Mouse (Mus musculus) intestine, postnatal 0 days (tissue): ENCODE measurements at regions not wholly inside any gene's neighbourhood (a gene's known extent, or its start where the extent isn't known, plus 50 kb on each side); places are given as distances from the start of the nearest gene placed in this dataset.
A peak's percentile ranks its signal among the peaks of the same experiment; 100 is the strongest.

Experiments
- ATAC-seq: fragments of 200-750 bp; cut with Nextera tagmentation; 2 replicates; pipeline ENCODE4 v1.8.0; 2017; ENCODE audit warnings: mild to moderate bottlenecking, moderate TSS enrichment, moderate library complexity
- H3K27ac ChIP-seq: fragments of 300-500 bp; sonication (generic); 2 replicates; pipeline ENCODE4 v1.5.1; 2014; ENCODE audit warnings: mild to moderate bottlenecking, low read depth, low read length, moderate library complexity
- H3K27me3 ChIP-seq: fragments of 300-500 bp; sonication (generic); replicated peaks from 2 replicates; pipeline ENCODE4 v1.6.1; 2014; ENCODE audit warnings: low read length, mixed read lengths; ENCODE audit not compliant: control insufficient read depth, insufficient read depth
- H3K36me3 ChIP-seq: fragments of 300-500 bp; sonication (generic); 2 replicates; pipeline ENCODE4 v1.6.1; 2014; ENCODE audit warnings: mild to moderate bottlenecking, moderate library complexity; ENCODE audit not compliant: control insufficient read depth, insufficient read depth
- H3K4me1 ChIP-seq: fragments of 300-500 bp; sonication (generic); replicated peaks from 2 replicates; pipeline ENCODE4 v1.6.1; 2014; ENCODE audit warnings: antibody characterized with exemption, low read length, mixed read lengths; ENCODE audit not compliant: control insufficient read depth, insufficient read depth
- H3K4me2 ChIP-seq: fragments of 300-500 bp; sonication (generic); replicated peaks from 2 replicates; pipeline ENCODE4 v1.6.1; 2014; ENCODE audit warnings: low read depth, mild to moderate bottlenecking, moderate library complexity
- H3K4me3 ChIP-seq: fragments of 300-500 bp; sonication (generic); 2 replicates; pipeline ENCODE4 v1.5.1; 2014; ENCODE audit warnings: low read depth, low read length
- H3K9ac ChIP-seq: fragments of 300-500 bp; sonication (generic); 2 replicates; pipeline ENCODE4 v1.6.1; 2014; ENCODE audit warnings: mild to moderate bottlenecking, low read depth, low read length
- H3K9me3 ChIP-seq: fragments of 300-500 bp; sonication (generic); 2 replicates; pipeline ENCODE4 v1.6.1; 2016; ENCODE audit warnings: mixed run types; ENCODE audit not compliant: control insufficient read depth
- CTCF ChIP-seq: sonication (generic); IDR thresholded peaks from 2 replicates; pipeline ENCODE4 v1.5.1; 2016; ENCODE audit warnings: low read depth, mild to moderate bottlenecking, control low read depth, antibody characterized with exemption, moderate library complexity
- WGBS: fragments of 180-500 bp; shearing (Covaris S2); extraction: QIAGEN DNeasy Blood & Tissue Kit; methylation state at CpG from one replicate; pipeline ENCODE4 v1.1.7; 2014; 5-methylcytosine and 5-hydroxymethylcytosine counted together

- H3K9me3 ChIP-seq: no peaks in the 10 kb centered on the region
- no peak for ATAC-seq
- TF ChIP-seq CTCF: no peak
Measured at GRCm38 (mm10) chr10:97778531-97778930, 52.0 kb upstream of the C030005K15Rik start.

GRCm38 (mm10) chr10:97779335-97779734, 52.8 kb upstream of the C030005K15Rik start:
- Histone ChIP-seq H3K27ac (no peak overlapping the region), H3K4me2 (no peak overlapping the region), H3K4me3 (no peak overlapping the region), H3K9ac (no peak overlapping the region), H3K36me3 (no peaks in the 10 kb centered on the region), H3K4me1 (no peaks in the 10 kb centered on the region), H3K9me3 (no peaks in the 10 kb centered on the region), H3K27me3 (no peaks in the 10 kb centered on the region)
- no peak for ATAC-seq
- TF ChIP-seq CTCF: no peak
- 58% methylated on average over 4 of the region's 4 CpGs for WGBS

More at GRCm38 (mm10) chr10:97778531-97778930, 52.0 kb upstream of the C030005K15Rik start:
- Histone ChIP-seq H3K36me3 (no peaks in the 10 kb centered on the region), H3K4me2 (no peak overlapping the region), H3K4me3 (no peak overlapping the region), H3K27me3 (no peaks in the 10 kb centered on the region), H3K9ac (no peak overlapping the region), H3K4me1 (no peaks in the 10 kb centered on the region), H3K27ac (no peak overlapping the region)

- no peak overlapping the region for H3K4me3 ChIP-seq
- ATAC-seq: no peak
- TF ChIP-seq CTCF: no peak
- H3K36me3 ChIP-seq: no peaks in the 10 kb centered on the region
- no peaks in the 10 kb centered on the region for H3K9me3 ChIP-seq
- 58% methylated on average over 2 of the region's 2 CpGs for WGBS
- no peak overlapping the region for H3K4me2 ChIP-seq
- H3K27me3 ChIP-seq: no peaks in the 10 kb centered on the region
- H3K9ac ChIP-seq: no peak overlapping the region
- no peak overlapping the region for H3K27ac ChIP-seq
- no peaks in the 10 kb centered on the region for H3K4me1 ChIP-seq
Measured at GRCm38 (mm10) chr10:97793804-97794203, 67.2 kb upstream of the C030005K15Rik start.

GRCm38 (mm10) chr10:97801448-97802265, 75.1 kb upstream of the C030005K15Rik start:
- no peak for TF ChIP-seq CTCF
- Histone ChIP-seq H3K9me3 (no peaks in the 10 kb centered on the region), H3K27me3 (no peaks in the 10 kb centered on the region), H3K4me2 (no peak overlapping the region), H3K4me3 (no peak overlapping the region), H3K27ac (no peak overlapping the region), H3K4me1 (no peaks in the 10 kb centered on the region), H3K36me3 (no peaks in the 10 kb centered on the region), H3K9ac (no peak overlapping the region)
- 69% methylated on average over 9 of the region's 9 CpGs for WGBS
- ATAC-seq: no peak

- Histone ChIP-seq H3K4me1 (no peaks in the 10 kb centered on the region), H3K9me3 (no peaks in the 10 kb centered on the region), H3K27me3 (no peaks in the 10 kb centered on the region), H3K36me3 (no peaks in the 10 kb centered on the region), H3K9ac (no peak overlapping the region), H3K4me3 (no peak overlapping the region), H3K27ac (no peak overlapping the region), H3K4me2 (no peak overlapping the region)
- no peak for ATAC-seq
- 88% methylated on average over 2 of the region's 2 CpGs for WGBS
- TF ChIP-seq CTCF: no peak
Measured at GRCm38 (mm10) chr10:97807947-97808346, 81.4 kb upstream of the C030005K15Rik start.

- Histone ChIP-seq H3K27me3 (no peaks in the 10 kb centered on the region), H3K4me1 (no peaks in the 10 kb centered on the region), H3K9me3 (no peaks in the 10 kb centered on the region), H3K9ac (no peak overlapping the region), H3K4me3 (no peak overlapping the region), H3K27ac (no peak overlapping the region), H3K4me2 (no peak overlapping the region), H3K36me3 (no peaks in the 10 kb centered on the region)
- WGBS: 85% methylated on average over 3 of the region's 3 CpGs
- peak; percentile 67 for TF ChIP-seq CTCF
- ATAC-seq: no peak
Measured at GRCm38 (mm10) chr10:97842574-97842973, 116.0 kb upstream of the C030005K15Rik start.
